Mouse (Mus musculus) neural tube, embryonic 11.5 days (tissue): Measurements from ENCODE around the gene Gad1. TPM values are rescaled to one million over a fixed set of nuclear protein-coding genes. Genes with fewer than 3 reads are reported as not detected.

ENCODE experiments used
- ATAC-seq: fragments of 200-750 bp; cut with Nextera tagmentation; 2 replicates; pipeline ENCODE4 v1.8.0; 2017; ENCODE audit warnings: moderate number of reproducible peaks, mild to moderate bottlenecking, moderate TSS enrichment, moderate library complexity; ENCODE audit not compliant: insufficient read depth, low FRiP score, low TSS enrichment
- DNase-seq: peaks from one replicate; pipeline ENCODE4 v3.0.0-alpha.2; 2015; ENCODE audit warnings: low spot score
- H3K27ac ChIP-seq: fragments of 300-500 bp; sonication (generic); 2 replicates; pipeline ENCODE4 v1.5.1; 2014; ENCODE audit warnings: low read depth, mild to moderate bottlenecking, low read length
- H3K27me3 ChIP-seq: fragments of 300-500 bp; sonication (generic); 2 replicates; pipeline ENCODE4 v1.6.1; 2014; ENCODE audit warnings: mild to moderate bottlenecking, low read length, mixed read lengths; ENCODE audit not compliant: control insufficient read depth, insufficient read depth
- H3K36me3 ChIP-seq: fragments of 300-500 bp; sonication (generic); 2 replicates; pipeline ENCODE4 v1.6.1; 2014; ENCODE audit warnings: mild to moderate bottlenecking, low read length, moderate library complexity, mixed read lengths; ENCODE audit not compliant: control insufficient read depth, insufficient read depth
- H3K4me1 ChIP-seq: fragments of 300-500 bp; sonication (generic); 2 replicates; pipeline ENCODE4 v1.6.1; 2014; ENCODE audit warnings: low read length, mixed read lengths; ENCODE audit not compliant: control insufficient read depth, insufficient read depth
- H3K4me2 ChIP-seq: fragments of 300-500 bp; sonication (generic); 2 replicates; pipeline ENCODE4 v1.6.1; 2014; ENCODE audit warnings: low read depth, mild to moderate bottlenecking, moderate library complexity
- H3K4me3 ChIP-seq: fragments of 300-500 bp; sonication (generic); 2 replicates; pipeline ENCODE4 v1.5.1; 2014; ENCODE audit warnings: low read depth, low read length
- H3K9ac ChIP-seq: fragments of 300-500 bp; sonication (generic); 2 replicates; pipeline ENCODE4 v1.6.1; 2014; ENCODE audit warnings: mild to moderate bottlenecking, low read length
- H3K9me3 ChIP-seq: fragments of 300-500 bp; sonication (generic); 2 replicates; pipeline ENCODE4 v1.6.1; 2016; ENCODE audit warnings: low read length; ENCODE audit not compliant: control insufficient read depth
- WGBS: fragments of 180-500 bp; shearing (Covaris S2); extraction: QIAGEN DNeasy Blood & Tissue Kit; methylation state at CpG from one replicate; pipeline ENCODE4 v1.1.7; 2014; 5-methylcytosine and 5-hydroxymethylcytosine counted together
- polyA plus RNA-seq: library from polyadenylated mRNA; unstranded; fragments of >200 nt; fragmentation: Nextera tagmentation; extraction: Ambion mirVana; gene quantifications from 2 replicates; pipeline ENCODE4 v1.2.1, GENCODE M21; 2014

Gene Gad1
- polyA plus RNA-seq, 1 experiment from 2014 or later, result 9.4 TPM

- WGBS, result 86% methylated on average over 2 of the region's 2 CpGs
Measured at GRCm38 (mm10) chr2:70551446-70551845, 1.4 kb upstream of the Gad1 start.

GRCm38 (mm10) chr2:70552067-70552598, 739 bp upstream of the Gad1 start:
- DNase-seq, result no peak
- 86% methylated on average over 15 of the region's 15 CpGs for WGBS
- H3K9me3 ChIP-seq, result no peaks in the 10 kb centered on the region
- H3K27ac ChIP-seq, result no peak overlapping the region
- no peaks in the 10 kb centered on the region for H3K27me3 ChIP-seq
- H3K4me2 ChIP-seq, result no peak overlapping the region
- no peak for ATAC-seq
- no peaks in the 10 kb centered on the region for H3K4me1 ChIP-seq
- no peak overlapping the region for H3K9ac ChIP-seq
- H3K36me3 ChIP-seq, result no peaks in the 10 kb centered on the region
- H3K4me3 ChIP-seq, result no peak overlapping the region

More at GRCm38 (mm10) chr2:70551446-70551845, 1.4 kb upstream of the Gad1 start:
- Histone ChIP-seq H3K36me3 (no peaks in the 10 kb centered on the region), H3K27ac (no peak overlapping the region), H3K27me3 (no peaks in the 10 kb centered on the region), H3K4me3 (no peak overlapping the region), H3K4me2 (no peak overlapping the region), H3K9ac (no peak overlapping the region), H3K9me3 (no peaks in the 10 kb centered on the region), H3K4me1 (no peaks in the 10 kb centered on the region)
- ATAC-seq, result no peak
- DNase-seq, result no peak

- no peak for DNase-seq
- 80% methylated on average over 3 of the region's 3 CpGs for WGBS
- peaks cover under 1% of the 10 kb centered on the region for H3K27me3 ChIP-seq
Measured at GRCm38 (mm10) chr2:70553826-70554225, 954 bp downstream of the Gad1 start.

GRCm38 (mm10) chr2:70558112-70558842, 5.4 kb downstream of the Gad1 start:
- peak; percentile 88 for DNase-seq
- WGBS, result 6% methylated on average over 17 of the region's 18 CpGs
- peaks cover 9% of the 10 kb centered on the region for H3K4me1 ChIP-seq
- H3K36me3 ChIP-seq, result no peaks in the 10 kb centered on the region
- no peaks in the 10 kb centered on the region for H3K9me3 ChIP-seq
- H3K9ac ChIP-seq, result no peak overlapping the region
- ATAC-seq, result no peak
- H3K4me2 ChIP-seq, result no peak overlapping the region
- no peak overlapping the region for H3K4me3 ChIP-seq
- H3K27me3 ChIP-seq, result peaks cover 45% of the 10 kb centered on the region
- no peak overlapping the region for H3K27ac ChIP-seq

More at GRCm38 (mm10) chr2:70553826-70554225, 954 bp downstream of the Gad1 start:
- Histone ChIP-seq H3K4me3 (no peak overlapping the region), H3K4me2 (no peak overlapping the region), H3K36me3 (no peaks in the 10 kb centered on the region), H3K9ac (no peak overlapping the region), H3K27ac (no peak overlapping the region), H3K4me1 (no peaks in the 10 kb centered on the region), H3K9me3 (no peaks in the 10 kb centered on the region)
- ATAC-seq, result no peak

- Histone ChIP-seq H3K9me3 (no peaks in the 10 kb centered on the region), H3K4me3 (no peak overlapping the region), H3K36me3 (no peaks in the 10 kb centered on the region), H3K27ac (no peak overlapping the region), H3K27me3 (peaks cover 52% of the 10 kb centered on the region), H3K9ac (no peak overlapping the region), H3K4me1 (peaks cover 13% of the 10 kb centered on the region), H3K4me2 (no peak overlapping the region)
- ATAC-seq, result no peak
- 9% methylated on average over 24 of the region's 24 CpGs for WGBS
- no peak for DNase-seq
Measured at GRCm38 (mm10) chr2:70558843-70559451, 6.1 kb downstream of the Gad1 start.

GRCm38 (mm10) chr2:70559520-70559919, 6.6 kb downstream of the Gad1 start:
- Histone ChIP-seq H3K4me3 (no peak overlapping the region), H3K36me3 (no peaks in the 10 kb centered on the region), H3K4me2 (no peak overlapping the region), H3K9ac (no peak overlapping the region), H3K27ac (no peak overlapping the region), H3K27me3 (peaks cover 57% of the 10 kb centered on the region), H3K4me1 (peaks cover 15% of the 10 kb centered on the region), H3K9me3 (no peaks in the 10 kb centered on the region)
- ATAC-seq (no peak), DNase-seq (peak; percentile 76)
- under 1% methylated on average over 13 of the region's 13 CpGs for WGBS

- H3K9me3 ChIP-seq, result no peaks in the 10 kb centered on the region
- DNase-seq (peak; percentile 80), ATAC-seq (peak; percentile 43)
- no peaks in the 10 kb centered on the region for H3K36me3 ChIP-seq
- peak overlapping the region; percentile 19; the same call in 1 of the 2 replicates for H3K4me2 ChIP-seq
- WGBS, result under 1% methylated on average over 29 of the region's 29 CpGs
- peaks cover 75% of the 10 kb centered on the region for H3K27me3 ChIP-seq
- H3K4me1 ChIP-seq, result peaks cover 20% of the 10 kb centered on the region
- no peak overlapping the region for H3K9ac ChIP-seq
- peak overlapping the region; percentile 37; the same call in 1 of the 2 replicates for H3K4me3 ChIP-seq
- peak overlapping the region; percentile 45; the same call in 1 of the 2 replicates for H3K27ac ChIP-seq
Measured at GRCm38 (mm10) chr2:70561077-70561795, 8.4 kb downstream of the Gad1 start.

GRCm38 (mm10) chr2:70562011-70562491, 9.2 kb downstream of the Gad1 start:
- peaks cover 83% of the 10 kb centered on the region for H3K27me3 ChIP-seq
- peak overlapping the region; percentile 43 for H3K4me2 ChIP-seq
- H3K4me3 ChIP-seq, result peak overlapping the region; percentile 37
- under 1% methylated on average over 38 of the region's 42 CpGs for WGBS
- H3K9me3 ChIP-seq, result no peaks in the 10 kb centered on the region
- peak overlapping the region; percentile 70 for H3K27ac ChIP-seq
- DNase-seq (peak; percentile 47), ATAC-seq (no peak)
- peak overlapping the region; percentile 61 for H3K9ac ChIP-seq
- peaks cover 24% of the 10 kb centered on the region for H3K4me1 ChIP-seq
- H3K36me3 ChIP-seq, result no peaks in the 10 kb centered on the region
